Mouse (Mus musculus) adrenal gland, adult 18-20 months (tissue): ENCODE data around the gene Notch2. TPM values are rescaled to one million over a fixed set of nuclear protein-coding genes. Genes with fewer than 3 reads are reported as not detected.
"Not testable (repeated sequence)": the region's sequence is repeated elsewhere in the genome, so short reads cannot be mapped to it uniquely, and the experiment has no call there.

Experiments
- DNase-seq, 2 experiments: peaks; one replicate each; pipeline ENCODE4 v3.0.0; 2021 to 2022; ENCODE audit warnings: low spot score in 2 of 2
- total RNA-seq, 2 experiments: library from RNA; stranded (reverse); gene quantifications; 1 replicate in 1 of 2; 2 replicates in 1 of 2; pipeline ENCODE4 v1.2.3; 2021

Gene Notch2
- total RNA-seq, 2 experiments from 2014 or later = 46.6 to 79.1 TPM

GRCm38 (mm10) chr3:98028072-98028471, 14.7 kb downstream of the Notch2 start:
- no peak for DNase-seq

DNA sequence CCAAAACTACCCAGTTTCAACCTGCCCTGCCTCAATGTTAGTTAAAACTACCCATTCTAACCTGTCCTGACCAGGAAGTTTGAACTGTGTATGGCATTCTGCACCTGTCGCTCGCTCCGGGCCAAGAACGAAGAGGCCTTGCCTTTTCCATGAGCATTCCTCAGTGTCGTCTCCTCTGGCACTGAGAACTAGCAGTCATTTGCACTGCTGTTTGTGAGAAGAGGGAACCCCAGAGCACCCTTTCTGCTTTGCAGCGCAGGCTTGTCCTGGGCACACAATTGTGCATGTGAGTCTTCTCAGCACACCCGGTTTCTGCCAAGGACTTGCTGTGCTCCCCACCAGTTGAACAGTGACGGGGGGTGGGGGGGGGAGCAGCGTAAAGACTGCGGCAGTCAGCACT, 15.6 kb downstream of the Notch2 start:
- no peak for DNase-seq

DNA sequence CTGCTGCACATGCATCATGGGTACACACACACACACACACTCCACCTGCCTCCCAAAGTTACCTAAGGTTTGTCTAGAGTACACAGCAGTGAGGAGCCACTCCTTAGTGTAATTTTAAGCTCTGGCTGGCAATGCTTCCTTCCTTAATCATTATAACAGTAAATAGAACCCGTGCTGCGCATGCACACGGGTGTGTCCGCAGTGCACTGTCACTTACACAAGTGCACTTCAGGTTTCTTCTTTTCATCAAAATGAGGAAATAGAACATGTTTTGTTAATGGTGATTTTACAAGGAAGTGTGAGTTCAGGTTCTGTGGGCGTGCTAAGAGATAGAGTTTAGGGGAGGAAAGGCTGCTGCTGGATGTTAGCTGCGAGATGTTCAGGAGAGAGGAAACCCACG, 17.8 kb downstream of the Notch2 start:
- DNase-seq = no peak

GRCm38 (mm10) chr3:98032191-98032590, 18.9 kb downstream of the Notch2 start:
- DNase-seq = no peak

DNA sequence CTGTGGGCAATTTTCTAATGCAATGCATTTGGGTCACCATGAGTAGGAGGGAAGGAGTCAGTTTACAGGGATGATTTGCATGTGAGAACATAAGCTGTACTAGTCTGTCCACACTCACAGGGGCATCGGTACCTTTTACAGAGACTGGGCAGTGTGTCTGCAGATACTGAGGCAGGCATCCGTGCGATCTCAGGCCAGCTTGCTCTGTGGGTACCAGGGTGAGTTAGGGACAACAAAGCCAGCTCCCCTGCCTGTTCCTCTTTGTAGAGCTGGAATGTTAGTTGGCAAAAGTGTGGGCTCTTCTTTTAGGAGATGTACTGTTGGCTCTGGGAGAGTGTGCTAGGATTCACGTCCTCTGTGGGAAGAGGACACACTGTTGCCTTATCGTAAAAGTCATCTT, 19.6 kb downstream of the Notch2 start:
- DNase-seq = no peak

- DNase-seq = no peak
Observed at GRCm38 (mm10) chr3:98034622-98035593, 21.6 kb downstream of the Notch2 start.

DNA sequence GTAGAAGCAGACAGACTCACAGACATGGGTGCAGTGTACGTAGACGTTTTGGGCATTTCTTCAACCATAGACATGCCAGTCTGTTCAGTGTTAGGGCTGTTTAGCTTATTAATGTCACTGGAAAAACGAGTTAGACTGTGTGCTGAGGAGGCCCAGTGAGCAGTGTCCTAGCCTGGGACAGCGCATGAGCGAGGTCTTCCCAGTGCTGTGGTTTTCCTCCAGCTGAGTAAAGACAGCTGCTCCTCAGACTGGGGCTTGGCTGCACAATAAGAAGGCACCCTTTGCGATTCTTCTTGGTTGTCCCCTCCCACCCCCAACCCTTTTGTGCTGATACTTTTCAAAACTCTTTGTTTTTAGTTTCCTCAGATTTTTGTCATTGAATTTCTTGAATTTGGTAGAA, 22.8 kb downstream of the Notch2 start:
- DNase-seq = no peak

GRCm38 (mm10) chr3:98037151-98037550, 23.8 kb downstream of the Notch2 start:
- no peak for DNase-seq

- DNase-seq = no peak
Observed at GRCm38 (mm10) chr3:98038658-98039057, 25.3 kb downstream of the Notch2 start.

DNA sequence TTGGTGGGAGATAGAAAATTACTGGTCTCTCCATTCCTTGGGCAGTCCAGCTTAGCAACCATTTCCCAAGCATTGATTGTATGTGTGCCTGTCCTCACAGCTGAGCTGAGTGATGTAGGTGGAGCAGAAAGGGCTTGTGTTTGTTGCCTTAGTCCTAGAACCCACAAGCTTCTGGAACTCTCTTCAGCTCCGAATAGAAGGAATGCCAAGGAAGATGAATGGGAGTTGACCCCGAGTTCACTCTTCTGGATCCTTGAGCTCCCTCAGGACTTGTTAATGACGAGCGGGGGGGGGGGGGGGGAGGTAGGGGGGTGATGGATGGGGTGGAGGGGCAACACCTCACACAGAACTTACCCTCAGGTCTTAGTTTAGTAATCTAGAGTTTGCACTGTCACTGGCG, 25.9 kb downstream of the Notch2 start:
- DNase-seq = no peak

- no peak for DNase-seq
Observed at GRCm38 (mm10) chr3:98039666-98040456, 26.5 kb downstream of the Notch2 start.

GRCm38 (mm10) chr3:98040836-98041235, 27.5 kb downstream of the Notch2 start:
- DNase-seq = no peak

DNA sequence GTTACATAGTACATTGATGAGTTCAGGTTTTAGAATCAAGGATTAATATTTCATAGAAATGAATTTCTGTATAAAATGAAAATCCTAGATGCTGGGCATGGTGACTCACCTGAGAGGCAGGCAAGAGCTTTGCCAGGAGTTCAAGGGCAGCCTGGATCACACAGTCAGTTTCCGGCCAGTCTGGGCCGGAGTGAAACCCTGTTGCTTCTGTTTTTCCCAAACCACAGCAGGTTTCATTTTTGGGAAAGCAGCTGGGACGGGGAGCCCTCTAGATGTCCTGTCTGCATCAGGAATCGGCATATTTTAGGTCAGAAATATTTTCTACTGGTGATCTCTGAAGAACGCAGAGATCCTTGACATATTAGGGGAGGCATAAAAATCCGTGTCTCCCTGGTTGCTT, 29.0 kb downstream of the Notch2 start:
- no peak for DNase-seq

DNA sequence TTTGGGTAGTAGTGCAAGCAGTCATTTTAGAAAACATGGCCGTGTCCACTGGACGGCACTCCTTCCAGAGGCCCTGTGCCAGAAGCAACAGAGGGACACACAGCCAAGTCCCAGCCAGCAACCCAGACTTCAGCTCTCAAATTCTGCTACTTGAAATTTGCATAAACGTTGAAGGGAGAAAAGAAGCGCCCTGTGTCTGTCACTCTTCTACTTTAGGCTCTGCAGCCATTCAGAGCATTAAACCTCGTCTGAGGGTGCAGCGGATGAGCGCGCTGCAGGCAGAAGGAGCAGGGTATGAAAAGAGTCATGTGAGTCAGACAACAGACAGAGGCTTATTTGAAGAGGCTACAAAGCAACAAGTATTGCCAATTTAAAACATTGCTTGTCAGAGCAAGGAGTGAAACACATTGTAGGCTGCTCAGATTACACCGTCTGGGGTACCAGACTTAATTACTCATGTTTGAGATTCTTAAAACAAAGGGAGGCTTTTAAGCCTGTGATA, 29.7 kb downstream of the Notch2 start:
- no peak for DNase-seq

DNA sequence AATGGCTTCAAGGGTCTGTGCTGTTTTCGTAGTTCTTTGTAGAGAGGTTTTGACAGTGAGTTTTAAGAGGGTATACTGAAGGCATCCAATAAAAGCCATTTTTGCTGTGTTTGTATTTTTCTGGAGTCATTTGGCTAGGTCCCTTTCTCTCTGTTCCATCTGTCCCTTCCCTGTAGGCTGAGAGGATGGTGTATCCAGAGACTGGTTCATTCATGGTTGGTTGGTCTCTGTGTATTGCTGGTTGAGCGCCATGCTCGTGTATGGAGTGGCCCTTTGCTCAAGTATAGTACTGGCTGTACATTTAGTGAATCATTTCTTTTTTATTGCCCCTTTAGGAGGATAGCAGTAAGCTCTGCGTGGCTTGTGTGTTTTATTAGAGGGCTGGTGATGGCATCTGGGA, 30.3 kb downstream of the Notch2 start:
- DNase-seq = no peak

DNA sequence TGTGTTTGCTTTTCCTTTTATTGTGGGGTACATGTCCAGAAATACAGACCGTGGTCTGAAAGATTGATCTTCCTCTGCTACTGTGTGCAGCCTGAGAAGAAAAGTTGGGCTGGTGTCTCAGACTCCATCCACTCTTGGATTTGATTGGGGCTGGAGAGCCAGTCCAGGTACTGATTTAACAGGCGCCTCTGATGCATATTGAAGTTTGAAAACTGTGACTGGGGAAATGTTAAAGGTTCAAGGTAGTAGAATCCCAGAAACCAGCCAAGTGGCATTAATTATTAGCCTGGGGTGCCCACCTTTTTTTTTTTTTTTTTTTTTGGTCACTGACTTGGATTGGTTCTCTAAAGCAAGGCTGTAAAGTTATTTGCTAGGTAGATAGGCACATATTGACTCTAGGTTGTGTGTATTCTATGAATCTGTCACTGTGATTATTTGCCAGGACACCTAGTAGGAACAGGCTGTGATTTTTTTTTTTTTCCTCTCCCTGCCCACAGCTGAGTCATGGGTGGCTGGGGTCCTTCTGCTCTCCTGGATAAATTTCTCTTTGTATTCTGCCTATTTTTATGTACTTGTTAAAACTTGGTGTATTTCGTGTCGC, 31.5 kb downstream of the Notch2 start:
- DNase-seq = no peak

- DNase-seq = no peak
Observed at GRCm38 (mm10) chr3:98045465-98046148, 32.3 kb downstream of the Notch2 start.

GRCm38 (mm10) chr3:98046305-98046704, 33.0 kb downstream of the Notch2 start:
- no peak for DNase-seq

DNA sequence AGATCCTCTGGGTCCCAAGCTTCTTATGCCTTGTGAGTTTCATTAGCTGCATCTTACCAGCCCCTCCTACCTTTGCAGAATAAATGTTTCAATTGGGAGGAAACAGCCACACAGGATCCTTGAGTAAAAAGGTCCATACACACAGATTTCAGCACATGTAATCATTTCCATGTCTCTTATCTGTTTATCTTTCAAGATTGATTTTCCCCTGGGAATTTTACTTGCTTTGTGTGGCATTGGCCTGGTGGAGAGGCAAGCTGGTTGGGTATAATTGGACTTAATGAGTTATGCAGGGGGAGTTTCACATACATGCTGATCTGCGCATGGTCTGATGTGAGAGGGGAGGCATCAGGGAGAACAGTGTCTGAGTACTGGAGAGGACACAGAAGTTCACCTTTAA, 36.3 kb downstream of the Notch2 start:
- DNase-seq = no peak

- DNase-seq = not testable (repeated sequence)
Observed at GRCm38 (mm10) chr3:98050086-98050485, 36.8 kb downstream of the Notch2 start.
